Mouse (Mus musculus): ENCODE measurements around the gene Acad12. TPM values are rescaled to one million over a fixed set of nuclear protein-coding genes. Genes with fewer than 3 reads are reported as not detected.

The Acad12 gene
- polyA plus RNA-seq, 1 experiment from 2014 or later, result 1.9 TPM

DNA sequence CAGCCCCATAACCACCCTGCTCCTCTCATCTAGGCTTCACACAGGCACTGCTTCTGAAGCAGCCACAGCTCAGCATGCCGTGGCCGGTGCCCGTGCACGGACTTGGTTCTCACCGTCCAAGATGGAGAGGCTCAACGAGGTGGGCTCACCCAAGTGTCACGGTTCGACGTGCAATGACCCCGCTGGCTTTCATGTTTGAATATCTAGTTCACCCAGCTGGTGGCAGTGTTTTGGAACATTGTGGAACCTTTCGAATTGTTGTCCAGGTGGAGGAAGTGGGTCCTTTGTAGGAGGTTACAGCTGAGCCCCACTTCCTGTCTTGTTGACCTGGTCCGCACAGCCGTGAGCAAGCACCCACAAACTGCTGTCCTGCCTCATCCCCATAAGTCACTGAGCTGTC is 44.6 kb downstream of the Acad12 start:
- Histone ChIP-seq H3K4me3 (no peak overlapping the region), H3K9ac (no peak overlapping the region), H3K36me3 (peaks cover 94% of the 10 kb centered on the region), H3K4me1 (no peaks in the 10 kb centered on the region), H3K27ac (no peak overlapping the region), H3K9me3 (replicated peaks) (no peaks in the 10 kb centered on the region), H3K4me2 (no peak overlapping the region), H3K27me3 (replicated peaks) (no peaks in the 10 kb centered on the region)
- no peak for ATAC-seq
- 81% methylated on average over 13 of the region's 13 CpGs for WGBS (ENCODE audit: insufficient replicate concordance)

DNA sequence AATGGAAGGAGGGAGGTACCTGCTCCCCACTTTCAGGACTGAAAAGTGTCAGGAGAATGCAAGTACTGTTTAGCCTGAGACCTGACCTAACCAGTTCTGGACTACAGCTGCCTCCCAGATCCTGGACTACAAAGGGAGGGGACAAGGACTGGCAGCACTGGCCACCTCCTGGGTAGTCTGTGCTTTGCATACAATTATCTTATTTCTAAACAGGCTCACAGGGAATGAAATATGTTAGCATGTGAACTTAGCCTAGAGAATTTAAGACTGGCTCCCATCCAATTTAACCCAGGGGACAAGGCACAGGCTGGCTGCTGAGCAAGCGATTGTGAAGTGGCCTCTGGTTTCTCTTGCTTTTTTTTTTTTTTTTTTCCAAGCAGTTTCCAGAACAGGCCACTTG is 48.0 kb downstream of the Acad12 start:
- H3K4me2 ChIP-seq, result no peak overlapping the region
- H3K36me3 ChIP-seq, result peaks cover 81% of the 10 kb centered on the region
- H3K4me1 ChIP-seq, result no peaks in the 10 kb centered on the region
- WGBS (ENCODE audit: insufficient replicate concordance), result 75% methylated on average over 1 of the region's 1 CpGs
- H3K9me3 ChIP-seq (replicated peaks), result no peaks in the 10 kb centered on the region
- no peak overlapping the region for H3K27ac ChIP-seq
- no peaks in the 10 kb centered on the region for H3K27me3 ChIP-seq (replicated peaks)
- no peak overlapping the region for H3K4me3 ChIP-seq
- no peak for ATAC-seq
- H3K9ac ChIP-seq, result no peak overlapping the region

DNA sequence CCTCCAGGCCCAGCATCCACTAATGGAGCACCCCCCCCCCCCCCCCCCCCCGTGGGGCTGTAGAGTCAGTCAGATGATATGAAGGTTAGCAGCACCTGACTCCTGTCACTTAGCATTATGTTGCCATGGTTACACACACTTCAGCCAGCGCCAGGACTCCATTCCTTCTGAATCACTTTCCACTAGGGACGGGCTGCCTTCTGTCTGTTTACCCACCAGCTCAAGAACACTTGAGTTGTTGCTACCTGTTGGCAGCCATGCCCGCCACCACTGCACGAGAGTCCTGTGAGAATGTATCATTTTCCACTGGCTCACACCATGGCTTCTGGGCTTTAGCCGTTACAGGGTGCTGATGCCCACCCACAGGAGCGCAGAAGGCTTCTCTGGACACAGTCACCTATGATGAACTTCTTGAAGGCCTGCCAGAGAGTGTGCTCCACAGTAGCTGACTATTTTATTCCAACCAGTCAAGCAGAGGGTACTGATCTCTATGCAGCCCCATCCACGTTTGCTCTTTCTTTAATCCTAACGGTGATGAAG is 48.8 kb downstream of the Acad12 start:
- no peaks in the 10 kb centered on the region for H3K27me3 ChIP-seq (replicated peaks)
- no peak overlapping the region for H3K4me2 ChIP-seq
- peaks cover 72% of the 10 kb centered on the region for H3K36me3 ChIP-seq
- no peaks in the 10 kb centered on the region for H3K4me1 ChIP-seq
- 82% methylated on average over 9 of the region's 9 CpGs for WGBS (ENCODE audit: insufficient replicate concordance)
- no peak overlapping the region for H3K27ac ChIP-seq
- H3K9me3 ChIP-seq (replicated peaks), result no peaks in the 10 kb centered on the region
- H3K9ac ChIP-seq, result no peak overlapping the region
- H3K4me3 ChIP-seq, result no peak overlapping the region
- ATAC-seq, result no peak

DNA sequence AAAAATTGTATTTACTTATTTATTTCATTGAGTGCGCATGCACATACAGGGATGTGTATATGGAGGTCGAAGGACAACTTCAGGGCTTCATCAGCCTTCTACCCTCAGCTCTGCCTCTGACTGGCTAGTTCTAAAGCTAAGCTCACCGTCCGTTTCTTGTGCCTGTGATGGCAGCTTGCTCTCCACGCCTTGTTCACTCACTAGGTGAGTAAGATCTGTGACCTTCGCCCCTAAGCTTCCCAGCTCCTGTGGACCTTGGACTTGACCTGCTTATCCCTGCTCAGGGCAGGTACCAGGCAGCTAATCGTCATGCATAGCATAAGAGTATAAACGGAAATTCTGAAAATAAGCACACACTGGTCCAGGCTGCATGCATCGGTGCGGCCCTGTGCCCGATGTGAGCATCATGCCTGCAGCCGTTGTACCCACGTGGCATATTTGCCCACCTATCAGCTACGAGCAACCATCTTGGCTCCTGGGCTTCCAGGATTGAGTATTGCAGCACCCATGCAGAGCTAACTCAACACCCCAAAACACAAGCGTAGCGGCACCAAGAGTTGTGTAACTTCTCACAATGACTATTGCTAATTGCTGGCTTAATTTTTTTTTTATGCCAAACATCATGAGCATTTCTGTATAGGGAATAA is 52.6 kb downstream of the Acad12 start:
- H3K4me2 ChIP-seq, result no peak overlapping the region
- no peak overlapping the region for H3K27ac ChIP-seq
- no peak for ATAC-seq
- peaks cover 5% of the 10 kb centered on the region; the same call in 1 of the 2 replicates for H3K4me1 ChIP-seq
- 81% methylated on average over 16 of the region's 16 CpGs for WGBS (ENCODE audit: insufficient replicate concordance)
- H3K36me3 ChIP-seq, result peaks cover 35% of the 10 kb centered on the region
- H3K27me3 ChIP-seq (replicated peaks), result no peaks in the 10 kb centered on the region
- H3K4me3 ChIP-seq, result no peak overlapping the region
- no peaks in the 10 kb centered on the region for H3K9me3 ChIP-seq (replicated peaks)
- no peak overlapping the region for H3K9ac ChIP-seq

DNA sequence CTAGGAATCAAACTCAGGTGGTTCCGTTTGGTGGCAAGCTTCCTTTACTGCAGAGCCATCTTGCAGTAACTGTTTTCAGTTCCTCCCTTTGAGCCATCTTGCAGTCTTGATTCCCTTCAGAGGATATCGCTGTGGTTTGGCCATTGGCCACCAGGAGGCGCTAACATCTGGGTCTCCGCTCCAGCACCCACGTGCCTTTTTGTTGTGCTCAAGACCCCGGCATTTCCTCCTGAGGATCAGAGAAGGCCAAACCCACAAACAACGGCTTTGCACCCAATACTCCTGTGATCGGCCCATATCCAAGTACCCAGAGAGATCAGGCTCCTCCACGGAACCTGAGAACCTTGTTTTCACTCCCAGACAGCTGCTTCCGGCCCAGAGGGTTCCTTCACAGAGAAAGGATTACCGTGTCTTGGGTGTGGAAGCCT is 54.3 kb downstream of the Acad12 start:
- Histone ChIP-seq H3K4me2 (peak overlapping the region; percentile 64), H3K27me3 (replicated peaks) (no peaks in the 10 kb centered on the region), H3K4me3 (peak overlapping the region; percentile 36), H3K36me3 (peaks cover 19% of the 10 kb centered on the region), H3K9me3 (replicated peaks) (no peaks in the 10 kb centered on the region), H3K9ac (0 out of 2 replicates have a peak overlapping the region, but pooled peaks have one; percentile 18), H3K4me1 (peaks cover 5% of the 10 kb centered on the region; the same call in 1 of the 2 replicates), H3K27ac (no peak overlapping the region)
- no peak; the same call in 1 of the 2 replicates for ATAC-seq
- 13% methylated on average over 11 of the region's 11 CpGs for WGBS (ENCODE audit: insufficient replicate concordance)

DNA sequence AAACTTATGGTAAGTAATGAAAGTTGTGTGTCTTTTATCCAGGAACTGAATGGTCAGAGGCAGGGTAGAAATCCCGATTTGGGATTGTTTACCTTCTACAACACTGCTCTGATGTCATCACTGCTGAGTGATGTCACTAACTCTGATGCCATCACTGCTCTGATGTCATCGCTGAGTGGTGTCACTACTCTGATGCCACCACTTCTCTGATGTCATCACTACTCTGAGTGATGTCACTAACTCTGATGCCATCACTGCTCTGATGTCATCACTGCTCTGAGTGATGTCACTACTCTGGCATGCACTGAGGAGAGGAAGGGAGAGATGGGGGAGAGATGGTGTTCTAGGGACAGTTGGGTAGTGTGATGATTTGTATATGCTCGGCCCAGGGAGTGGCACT is 56.3 kb downstream of the Acad12 start:
- H3K27ac ChIP-seq, result no peak overlapping the region
- peaks cover 5% of the 10 kb centered on the region; the same call in 1 of the 2 replicates for H3K27me3 ChIP-seq (replicated peaks)
- H3K4me1 ChIP-seq, result peaks cover 5% of the 10 kb centered on the region; the same call in 1 of the 2 replicates
- no peak overlapping the region for H3K9ac ChIP-seq
- 66% methylated on average over 3 of the region's 3 CpGs for WGBS (ENCODE audit: insufficient replicate concordance)
- H3K4me3 ChIP-seq, result no peak overlapping the region
- H3K9me3 ChIP-seq (replicated peaks), result no peaks in the 10 kb centered on the region
- no peak for ATAC-seq
- no peak overlapping the region for H3K4me2 ChIP-seq
- H3K36me3 ChIP-seq, result peaks cover 2% of the 10 kb centered on the region; the same call in 1 of the 2 replicates

DNA sequence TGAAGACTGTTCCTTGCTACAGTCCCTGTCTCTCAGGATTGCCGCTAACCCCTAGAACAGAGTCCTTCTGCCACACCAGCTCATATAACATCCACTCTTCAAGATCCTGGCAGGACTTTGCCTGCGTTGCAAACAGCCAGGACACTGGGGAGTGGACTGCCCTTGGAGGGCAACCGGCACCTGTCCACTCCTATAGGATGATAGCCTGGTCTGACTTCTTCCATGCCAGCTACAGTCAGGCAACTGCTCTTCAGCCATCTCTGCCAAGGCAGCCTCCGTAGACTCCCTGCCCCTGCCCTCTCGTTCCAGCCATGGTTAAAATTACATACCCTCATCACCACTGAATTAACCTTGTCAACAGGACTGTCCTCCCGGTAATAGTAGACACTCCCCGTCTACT is 69.5 kb downstream of the Acad12 start:
- Histone ChIP-seq H3K9ac (no peak overlapping the region), H3K27me3 (replicated peaks) (no peaks in the 10 kb centered on the region; the same call in 1 of the 2 replicates), H3K9me3 (replicated peaks) (no peaks in the 10 kb centered on the region), H3K27ac (no peak overlapping the region), H3K4me2 (no peak overlapping the region), H3K36me3 (0 out of 2 replicates have a peak, but pooled peaks cover 4% of the 10 kb centered on the region), H3K4me1 (peaks cover 33% of the 10 kb centered on the region), H3K4me3 (no peak overlapping the region)
- WGBS (ENCODE audit: insufficient replicate concordance), result 84% methylated on average over 7 of the region's 7 CpGs
- ATAC-seq, result no peak

DNA sequence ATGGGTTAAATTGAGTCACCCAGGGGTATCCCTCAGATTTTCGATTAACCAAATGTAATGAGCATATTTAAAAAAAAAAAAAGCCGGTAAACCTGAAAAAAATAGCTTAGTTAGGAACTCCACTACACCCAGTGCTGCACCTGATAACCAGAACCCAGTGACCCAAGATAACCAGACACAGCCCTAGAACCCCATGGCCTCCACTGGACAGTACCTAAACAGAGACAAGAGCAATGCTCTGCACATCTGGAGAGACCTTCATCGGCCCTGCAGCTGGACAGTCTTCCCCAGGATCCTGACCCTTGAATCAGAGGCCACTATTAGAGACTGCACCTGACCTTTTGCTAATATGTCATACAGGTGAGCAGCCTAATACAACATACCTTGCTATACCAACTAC is 71.7 kb downstream of the Acad12 start:
- peaks cover 46% of the 10 kb centered on the region for H3K4me1 ChIP-seq
- peak; percentile 56; the same call in 1 of the 2 replicates for ATAC-seq
- peak overlapping the region; percentile 92 for H3K9ac ChIP-seq
- H3K27ac ChIP-seq, result peak overlapping the region; percentile 93
- H3K4me3 ChIP-seq, result peak overlapping the region; percentile 81; the same call in 1 of the 2 replicates
- peak overlapping the region; percentile 74 for H3K4me2 ChIP-seq
- H3K36me3 ChIP-seq, result 0 out of 2 replicates have a peak, but pooled peaks cover 4% of the 10 kb centered on the region
- H3K27me3 ChIP-seq (replicated peaks), result no peaks in the 10 kb centered on the region
- no peaks in the 10 kb centered on the region for H3K9me3 ChIP-seq (replicated peaks)
- 66% methylated on average over 3 of the region's 3 CpGs for WGBS (ENCODE audit: insufficient replicate concordance)

Other genes starting within 250 kb of the Acad12 start
- gene Trafd1, start 233.3 kb downstream of the Acad12 start, polyA plus RNA-seq (2016; fragmentation: Nextera tagmentation; extraction: Ambion mirVana), result 23.7 and 25.7 TPM in 2 replicates
- 41.2 and 42.7 TPM in 2 replicates for gene Naa25, start 221.0 kb downstream of the Acad12 start, polyA plus RNA-seq (2016; fragmentation: Nextera tagmentation; extraction: Ambion mirVana)
- gene Tmem116, start 167.0 kb downstream of the Acad12 start, polyA plus RNA-seq (2016; fragmentation: Nextera tagmentation; extraction: Ambion mirVana), result 0.64 and 0.74 TPM in 2 replicates
- gene Erp29, start 166.4 kb downstream of the Acad12 start, polyA plus RNA-seq (2016; fragmentation: Nextera tagmentation; extraction: Ambion mirVana), result 103 TPM in 2 replicates
- gene Adam1b, start 115.5 kb downstream of the Acad12 start, polyA plus RNA-seq (2016; fragmentation: Nextera tagmentation; extraction: Ambion mirVana), result not detected in 2 replicates
- 0.26 and 0.54 TPM in 2 replicates for gene Adam1a, start 73.5 kb downstream of the Acad12 start, polyA plus RNA-seq (2016; fragmentation: Nextera tagmentation; extraction: Ambion mirVana)
- not detected in 2 replicates for gene Gm42878, start 73.5 kb downstream of the Acad12 start, polyA plus RNA-seq (2016; fragmentation: Nextera tagmentation; extraction: Ambion mirVana)
- gene Mapkapk5, start 73.0 kb downstream of the Acad12 start, polyA plus RNA-seq (2016; fragmentation: Nextera tagmentation; extraction: Ambion mirVana), result 33.6 and 35.8 TPM in 2 replicates
- 143 and 146 TPM in 2 replicates for gene Aldh2, start 25.1 kb downstream of the Acad12 start, polyA plus RNA-seq (2016; fragmentation: Nextera tagmentation; extraction: Ambion mirVana)
- 2.5 and 2.6 TPM in 2 replicates for gene Acad10, start 41.6 kb upstream of the Acad12 start, polyA plus RNA-seq (2016; fragmentation: Nextera tagmentation; extraction: Ambion mirVana)
- 35.1 and 36.6 TPM in 2 replicates for gene Brap, start 41.6 kb upstream of the Acad12 start, polyA plus RNA-seq (2016; fragmentation: Nextera tagmentation; extraction: Ambion mirVana)
- gene Atxn2, start 92.4 kb upstream of the Acad12 start, polyA plus RNA-seq (2016; fragmentation: Nextera tagmentation; extraction: Ambion mirVana), result 40.5 and 40.8 TPM in 2 replicates
- gene Sh2b3, start 218.7 kb upstream of the Acad12 start, polyA plus RNA-seq (2016; fragmentation: Nextera tagmentation; extraction: Ambion mirVana), result 13.0 TPM in 2 replicates
- 6.6 and 7.3 TPM in 2 replicates for gene Pheta1, start 230.0 kb upstream of the Acad12 start, polyA plus RNA-seq (2016; fragmentation: Nextera tagmentation; extraction: Ambion mirVana)